Mouse (Mus musculus) 416B (cell line): ENCODE results near the gene Kcnh1.

Source experiments
- DNase-seq: peaks from one replicate; pipeline ENCODE4 v3.0.0; 2011; ENCODE audit warnings: low read depth

Kcnh1 gene

DNA sequence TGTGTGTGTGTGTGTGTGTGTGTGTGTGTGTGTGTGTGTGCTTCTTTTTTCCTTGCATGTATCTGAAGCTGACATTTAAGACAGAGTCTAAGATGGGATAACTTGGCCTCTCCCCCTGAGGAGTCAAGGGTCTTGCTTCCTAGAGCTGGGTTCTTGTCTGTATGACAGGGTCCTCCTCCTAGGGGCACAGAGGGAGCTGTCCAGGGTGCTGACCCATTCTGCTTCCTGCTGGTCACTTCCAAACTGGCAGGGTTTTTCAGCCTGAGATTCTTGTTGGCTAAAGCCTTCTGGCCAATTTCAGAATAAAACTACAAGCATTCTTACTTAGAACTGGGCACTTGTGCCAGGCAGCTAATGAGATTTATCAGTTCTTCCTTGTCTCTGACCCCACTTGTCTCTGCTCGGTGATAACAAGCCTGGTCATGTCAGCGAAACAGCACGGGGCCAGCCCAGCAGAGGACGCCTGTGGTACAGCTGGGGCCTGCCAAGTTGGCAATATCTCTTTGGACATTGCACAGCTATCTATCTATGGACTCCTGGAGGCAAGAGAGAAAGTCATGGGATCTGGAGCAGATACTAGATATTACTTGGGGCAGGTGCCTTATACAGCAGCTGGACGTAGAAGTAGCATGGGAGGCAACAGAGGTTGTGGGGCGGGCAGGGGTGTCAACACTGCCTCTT, 267.1 kb downstream of the Kcnh1 start:
- DNase-seq, result no peak

GRCm38 (mm10) chr1:192463732-192464131, 273.2 kb downstream of the Kcnh1 start:
- DNase-seq, result no peak

GRCm38 (mm10) chr1:192472366-192472765, 281.8 kb downstream of the Kcnh1 start:
- peak; percentile 35 for DNase-seq

GRCm38 (mm10) chr1:192473134-192473533, 282.6 kb downstream of the Kcnh1 start:
- DNase-seq, result no peak

DNA sequence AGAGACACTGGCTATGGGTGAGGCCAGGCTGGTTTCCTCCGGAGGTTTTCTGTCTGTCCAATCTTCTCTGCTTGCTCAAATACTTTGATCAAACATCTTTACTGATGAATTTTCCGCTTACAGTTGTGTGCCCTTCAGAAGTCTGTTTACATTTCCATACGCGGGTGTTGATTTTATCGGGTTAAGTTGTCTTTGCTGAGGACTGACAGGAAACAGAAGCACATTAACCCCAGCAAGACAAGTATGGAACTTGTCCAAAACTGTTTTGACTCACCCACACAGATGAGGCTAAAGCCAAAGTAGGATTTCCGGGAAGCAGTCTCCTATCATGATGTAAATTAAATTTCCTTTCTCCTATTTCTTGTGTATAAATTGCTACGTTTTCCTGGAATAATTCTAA, 286.1 kb downstream of the Kcnh1 start:
- peak; percentile 71 for DNase-seq

DNA sequence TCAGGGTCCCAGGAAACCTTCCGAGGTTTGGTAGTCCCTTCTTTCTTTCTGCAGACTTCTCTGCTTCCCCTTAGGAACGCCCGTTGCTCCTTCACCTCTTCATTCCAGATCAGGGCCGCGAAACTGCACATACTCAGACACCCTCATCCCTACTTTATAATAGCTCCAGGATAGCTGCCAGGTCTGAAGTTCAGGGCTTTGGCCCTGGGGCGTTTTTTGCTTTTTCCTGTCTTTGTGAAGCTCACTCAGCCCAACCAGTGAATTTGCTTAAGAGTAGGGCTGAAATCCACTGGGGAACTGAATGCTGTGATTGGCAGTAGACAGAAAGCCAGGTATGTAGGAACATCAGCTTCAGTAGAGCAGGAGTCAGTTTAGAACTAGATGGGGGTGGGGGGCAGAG, 287.0 kb downstream of the Kcnh1 start:
- DNase-seq, result no peak

DNA sequence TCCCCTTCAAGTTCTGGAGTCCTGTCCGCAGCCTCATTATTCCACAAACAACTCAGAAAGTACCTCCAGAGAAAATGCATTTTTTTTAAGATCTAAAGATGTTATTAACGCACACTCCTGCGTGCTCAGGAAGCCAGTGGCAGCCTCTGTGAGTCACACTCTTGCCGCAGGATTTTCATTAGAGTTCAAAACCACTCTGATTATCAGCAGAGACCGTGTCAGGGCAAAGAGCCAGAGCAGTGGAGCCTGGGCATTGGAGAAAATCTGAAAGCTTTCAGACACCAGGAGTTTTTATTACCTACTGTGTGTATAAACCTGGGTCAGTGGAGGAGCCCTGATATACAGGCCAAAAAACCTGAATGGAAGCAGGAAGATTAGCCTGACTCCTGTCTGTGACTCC, 287.6 kb downstream of the Kcnh1 start:
- peak; percentile 42 for DNase-seq

- DNase-seq, result no peak
Measured at GRCm38 (mm10) chr1:192480072-192480784, 289.7 kb downstream of the Kcnh1 start.

GRCm38 (mm10) chr1:192481446-192481845, 290.9 kb downstream of the Kcnh1 start:
- DNase-seq, result no peak

GRCm38 (mm10) chr1:192485030-192485429, 294.5 kb downstream of the Kcnh1 start:
- DNase-seq, result no peak

- no peak for DNase-seq
Measured at GRCm38 (mm10) chr1:192487571-192487970, 297.0 kb downstream of the Kcnh1 start.

- no peak for DNase-seq
Measured at GRCm38 (mm10) chr1:192489908-192490825, 299.6 kb downstream of the Kcnh1 start.

DNA sequence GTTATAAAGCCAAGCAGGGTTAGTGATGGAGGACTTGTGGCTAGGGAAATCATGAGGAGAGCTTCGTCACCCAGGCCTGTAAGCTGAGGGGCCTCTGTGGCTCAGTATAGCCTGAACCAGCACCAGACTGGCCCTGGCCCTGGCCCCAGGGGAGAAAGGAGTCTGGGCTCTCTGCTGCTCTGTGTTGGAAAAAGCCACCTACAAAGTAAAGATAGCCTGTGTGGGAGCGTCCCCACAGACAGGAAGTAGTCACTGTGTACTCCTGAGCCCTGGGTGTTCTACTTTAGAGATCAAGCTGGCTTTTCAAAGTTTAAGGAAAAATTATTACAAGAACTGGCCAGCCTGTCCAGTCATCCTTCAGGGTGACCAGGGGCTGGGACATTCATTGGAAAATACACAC, 306.9 kb downstream of the Kcnh1 start:
- no peak for DNase-seq

DNA sequence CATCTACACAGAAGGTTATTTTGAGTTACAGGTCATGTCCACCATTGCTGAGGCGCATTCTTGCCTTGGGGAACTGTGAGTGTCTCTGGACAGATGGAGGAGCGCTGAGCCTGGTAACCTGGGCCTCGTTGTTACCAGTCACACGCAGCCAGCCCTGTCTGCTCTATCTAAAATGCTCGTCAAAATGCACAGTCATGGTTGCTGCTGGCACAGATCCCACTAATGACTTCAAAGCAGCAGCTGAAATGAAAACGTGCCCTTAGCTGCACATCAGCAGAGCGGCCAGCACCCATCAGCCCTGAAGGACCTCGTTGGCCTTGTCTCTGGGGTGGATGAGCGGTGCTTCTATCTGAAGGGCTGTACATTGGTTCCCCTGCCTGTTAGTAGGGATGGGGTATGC, 311.4 kb downstream of the Kcnh1 start:
- DNase-seq, result peak; percentile 29

GRCm38 (mm10) chr1:192502835-192503234, 312.3 kb downstream of the Kcnh1 start:
- DNase-seq, result no peak

DNA sequence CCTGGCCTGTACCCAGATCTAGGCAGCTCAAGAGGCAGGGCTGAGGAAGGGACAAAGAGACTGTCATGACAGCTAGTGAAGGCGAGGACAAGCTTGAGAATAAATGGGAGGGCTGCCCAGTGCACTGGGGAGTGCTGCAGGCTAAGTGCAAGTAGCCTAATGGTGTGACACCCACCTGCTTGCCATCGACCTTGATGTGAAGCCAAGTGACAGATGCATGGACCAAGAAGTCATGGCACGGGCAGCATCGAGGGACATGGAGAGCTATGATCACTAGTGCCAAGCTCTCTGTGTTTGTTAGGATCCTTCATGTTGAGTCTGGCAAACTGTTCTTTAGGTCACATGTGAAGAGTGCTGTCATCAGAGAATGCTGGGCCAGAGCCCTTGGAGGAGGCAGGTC, 313.1 kb downstream of the Kcnh1 start:
- DNase-seq, result no peak

GRCm38 (mm10) chr1:192512821-192513220, 322.2 kb downstream of the Kcnh1 start:
- DNase-seq, result peak; percentile 8

- DNase-seq, result no peak
Measured at GRCm38 (mm10) chr1:192515373-192515772, 324.8 kb downstream of the Kcnh1 start.

DNA sequence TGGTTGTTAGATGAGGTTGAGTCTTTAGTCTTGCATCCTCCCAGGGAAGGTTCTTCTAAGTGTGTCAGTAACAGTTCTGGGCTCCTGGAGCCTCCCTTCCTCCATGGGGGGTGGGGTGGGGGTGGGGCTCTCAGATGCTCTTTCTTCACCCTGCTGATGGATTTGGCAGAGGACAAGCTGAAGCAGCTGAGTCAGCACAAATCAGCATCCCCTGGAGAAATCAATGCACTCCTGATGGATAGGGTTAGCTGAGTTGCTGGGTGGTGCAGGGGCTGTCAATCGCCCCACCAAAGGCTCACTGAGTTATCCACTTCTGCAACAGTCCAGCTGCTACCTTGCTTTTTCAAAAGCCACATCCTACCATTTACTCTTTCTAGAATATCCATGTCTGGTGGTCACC, 329.1 kb downstream of the Kcnh1 start:
- no peak for DNase-seq

DNA sequence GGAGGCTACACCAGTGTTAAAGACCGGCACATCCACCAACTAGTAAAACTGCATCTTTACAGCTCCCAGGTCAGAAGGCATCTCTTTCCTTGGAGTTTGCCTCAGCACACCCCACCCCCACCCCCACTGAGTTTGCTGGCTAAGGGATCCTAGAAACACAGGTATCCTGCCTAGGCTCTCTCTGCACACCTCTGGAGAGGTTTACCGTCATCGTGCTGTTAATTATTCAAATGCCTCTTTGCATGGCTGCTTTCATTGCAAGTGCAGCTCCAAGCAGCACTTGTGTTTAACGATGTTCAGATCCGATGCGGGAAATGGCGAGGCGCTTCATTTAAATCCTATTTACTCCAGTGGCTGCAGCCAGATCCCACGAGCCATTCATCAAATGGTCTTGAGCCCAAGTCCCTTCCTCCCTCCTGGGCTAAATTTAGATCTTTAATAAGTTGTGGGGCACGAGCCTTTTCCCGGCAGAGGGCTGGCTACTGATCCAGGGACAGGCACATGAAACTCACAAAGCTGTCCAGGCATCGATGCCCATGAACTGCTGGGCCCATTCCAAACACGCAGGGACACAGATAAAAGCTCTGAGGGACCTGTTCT, 330.4 kb downstream of the Kcnh1 start:
- DNase-seq, result no peak

GRCm38 (mm10) chr1:192522376-192523178, 332.0 kb downstream of the Kcnh1 start:
- DNase-seq, result no peak
